Mouse (Mus musculus) heart, embryonic 10.5 days (tissue): ENCODE results near the gene Slc35a3. TPM values are rescaled to one million over a fixed set of nuclear protein-coding genes. Genes with fewer than 3 reads are reported as not detected.

ENCODE experiments used
- DNase-seq: peaks from one replicate; pipeline ENCODE4 v3.0.0-alpha.2; 2017; ENCODE audit warnings: low spot score
- H3K27ac ChIP-seq: fragments of 300-500 bp; sonication (generic); 2 replicates; pipeline ENCODE4 v1.5.1; 2016; ENCODE audit warnings: mild to moderate bottlenecking
- H3K27me3 ChIP-seq: fragments of 300-500 bp; sonication (generic); 2 replicates; pipeline ENCODE4 v1.6.1; 2016; ENCODE audit warnings: mild to moderate bottlenecking; ENCODE audit not compliant: poor library complexity, insufficient read depth, severe bottlenecking
- H3K36me3 ChIP-seq: fragments of 300-500 bp; sonication (generic); 2 replicates; pipeline ENCODE4 v1.6.1; 2016; ENCODE audit warnings: mild to moderate bottlenecking, moderate library complexity
- H3K4me1 ChIP-seq: fragments of 300-500 bp; sonication (generic); 2 replicates; pipeline ENCODE4 v1.6.1; 2016; ENCODE audit warnings: mild to moderate bottlenecking
- H3K4me3 ChIP-seq: fragments of 300-500 bp; sonication (generic); 2 replicates; pipeline ENCODE4 v1.5.1; 2016; ENCODE audit warnings: mild to moderate bottlenecking, moderate library complexity
- H3K9me3 ChIP-seq: fragments of 300-500 bp; sonication (generic); 2 replicates; pipeline ENCODE4 v1.6.1; 2016; ENCODE audit warnings: mild to moderate bottlenecking, moderate library complexity
- WGBS: fragments of 180-500 bp; shearing (Covaris S2); methylation state at CpG from one replicate; pipeline ENCODE4 v1.1.7; 2016; 5-methylcytosine and 5-hydroxymethylcytosine counted together
- polyA plus RNA-seq: library from polyadenylated mRNA; unstranded; fragments of >200 nt; fragmentation: Nextera tagmentation; extraction: Ambion mirVana; gene quantifications from 2 replicates; pipeline ENCODE4 v1.2.1, GENCODE M21; 2016

Slc35a3 gene
- polyA plus RNA-seq, 1 experiment from 2014 or later: 12.0 TPM

GRCm38 (mm10) chr3:116648805-116649204 is 63.8 kb downstream of the Slc35a3 start:
- peaks cover 55% of the 10 kb centered on the region for H3K36me3 ChIP-seq
- no peak overlapping the region for H3K4me3 ChIP-seq
- H3K27me3 ChIP-seq: no peaks in the 10 kb centered on the region
- WGBS: 93% methylated on average over 7 of the region's 7 CpGs
- no peaks in the 10 kb centered on the region for H3K9me3 ChIP-seq
- H3K4me1 ChIP-seq: peaks cover 19% of the 10 kb centered on the region
- H3K27ac ChIP-seq: no peak overlapping the region
- DNase-seq: no peak

GRCm38 (mm10) chr3:116646387-116646786 is 66.2 kb downstream of the Slc35a3 start:
- Histone ChIP-seq H3K36me3 (peaks cover 75% of the 10 kb centered on the region), H3K4me1 (peaks cover 1% of the 10 kb centered on the region; the same call in 1 of the 2 replicates), H3K9me3 (no peaks in the 10 kb centered on the region), H3K27ac (no peak overlapping the region), H3K27me3 (no peaks in the 10 kb centered on the region), H3K4me3 (no peak overlapping the region)
- WGBS: 96% methylated on average over 1 of the region's 1 CpGs
- DNase-seq: no peak

GRCm38 (mm10) chr3:116642373-116642772 is 70.3 kb downstream of the Slc35a3 start:
- Histone ChIP-seq H3K9me3 (no peaks in the 10 kb centered on the region), H3K4me3 (no peak overlapping the region), H3K4me1 (no peaks in the 10 kb centered on the region), H3K36me3 (peaks cover 90% of the 10 kb centered on the region), H3K27me3 (no peaks in the 10 kb centered on the region), H3K27ac (no peak overlapping the region)
- DNase-seq: no peak
- 87% methylated on average over 2 of the region's 2 CpGs for WGBS

GRCm38 (mm10) chr3:116641811-116642371 is 70.7 kb downstream of the Slc35a3 start:
- Histone ChIP-seq H3K27me3 (no peaks in the 10 kb centered on the region), H3K36me3 (peaks cover 92% of the 10 kb centered on the region), H3K9me3 (no peaks in the 10 kb centered on the region), H3K27ac (no peak overlapping the region), H3K4me1 (no peaks in the 10 kb centered on the region), H3K4me3 (no peak overlapping the region)
- WGBS: 90% methylated on average over 6 of the region's 6 CpGs
- DNase-seq: no peak

GRCm38 (mm10) chr3:116640024-116640423 is 72.6 kb downstream of the Slc35a3 start:
- DNase-seq: no peak
- H3K27me3 ChIP-seq: no peaks in the 10 kb centered on the region
- H3K9me3 ChIP-seq: no peaks in the 10 kb centered on the region
- peaks cover 90% of the 10 kb centered on the region for H3K36me3 ChIP-seq
- 74% methylated on average over 1 of the region's 1 CpGs for WGBS
- no peaks in the 10 kb centered on the region for H3K4me1 ChIP-seq
- no peak overlapping the region for H3K27ac ChIP-seq
- no peak overlapping the region for H3K4me3 ChIP-seq

GRCm38 (mm10) chr3:116638572-116638971 is 74.1 kb downstream of the Slc35a3 start:
- Histone ChIP-seq H3K4me1 (no peaks in the 10 kb centered on the region), H3K27me3 (no peaks in the 10 kb centered on the region), H3K4me3 (no peak overlapping the region), H3K9me3 (no peaks in the 10 kb centered on the region), H3K36me3 (peaks cover 92% of the 10 kb centered on the region), H3K27ac (no peak overlapping the region)
- 93% methylated on average over 7 of the region's 7 CpGs for WGBS
- no peak for DNase-seq

GRCm38 (mm10) chr3:116637693-116638476 is 74.7 kb downstream of the Slc35a3 start:
- 83% methylated on average over 9 of the region's 9 CpGs for WGBS
- DNase-seq: no peak
- H3K36me3 ChIP-seq: peaks cover 92% of the 10 kb centered on the region
- H3K4me1 ChIP-seq: no peaks in the 10 kb centered on the region
- H3K27me3 ChIP-seq: no peaks in the 10 kb centered on the region
- no peaks in the 10 kb centered on the region for H3K9me3 ChIP-seq
- no peak overlapping the region for H3K4me3 ChIP-seq
- H3K27ac ChIP-seq: no peak overlapping the region

- Histone ChIP-seq H3K9me3 (no peaks in the 10 kb centered on the region), H3K27ac (no peak overlapping the region), H3K36me3 (peaks cover 87% of the 10 kb centered on the region), H3K4me3 (no peak overlapping the region), H3K27me3 (no peaks in the 10 kb centered on the region), H3K4me1 (no peaks in the 10 kb centered on the region)
- DNase-seq: no peak
- WGBS: 73% methylated on average over 5 of the region's 5 CpGs
These were observed 76.8 kb downstream of the Slc35a3 start for GRCm38 (mm10) chr3:116635799-116636198.

GRCm38 (mm10) chr3:116634853-116635252 is 77.8 kb downstream of the Slc35a3 start:
- H3K36me3 ChIP-seq: peaks cover 82% of the 10 kb centered on the region
- H3K9me3 ChIP-seq: no peaks in the 10 kb centered on the region
- H3K27ac ChIP-seq: no peak overlapping the region
- WGBS: 85% methylated on average over 8 of the region's 8 CpGs
- H3K4me3 ChIP-seq: no peak overlapping the region
- no peak for DNase-seq
- H3K27me3 ChIP-seq: no peaks in the 10 kb centered on the region
- peaks cover 6% of the 10 kb centered on the region; the same call in 1 of the 2 replicates for H3K4me1 ChIP-seq

GRCm38 (mm10) chr3:116634091-116634490 is 78.5 kb downstream of the Slc35a3 start:
- no peaks in the 10 kb centered on the region for H3K27me3 ChIP-seq
- peaks cover 74% of the 10 kb centered on the region for H3K36me3 ChIP-seq
- WGBS: 92% methylated on average over 3 of the region's 3 CpGs
- peaks cover 6% of the 10 kb centered on the region; the same call in 1 of the 2 replicates for H3K4me1 ChIP-seq
- H3K4me3 ChIP-seq: no peak overlapping the region
- no peak overlapping the region for H3K27ac ChIP-seq
- DNase-seq: no peak
- H3K9me3 ChIP-seq: no peaks in the 10 kb centered on the region

- peaks cover 6% of the 10 kb centered on the region; the same call in 1 of the 2 replicates for H3K4me1 ChIP-seq
- DNase-seq: no peak
- H3K27ac ChIP-seq: no peak overlapping the region
- no peak overlapping the region for H3K4me3 ChIP-seq
- no peaks in the 10 kb centered on the region for H3K27me3 ChIP-seq
- peaks cover 66% of the 10 kb centered on the region for H3K36me3 ChIP-seq
- no peaks in the 10 kb centered on the region for H3K9me3 ChIP-seq
- 90% methylated on average over 3 of the region's 3 CpGs for whole genome bisulfite sequencing
These were observed 79.7 kb downstream of the Slc35a3 start for GRCm38 (mm10) chr3:116632971-116633370.

GRCm38 (mm10) chr3:116631459-116631858 is 81.2 kb downstream of the Slc35a3 start:
- 83% methylated on average over 1 of the region's 1 CpGs for WGBS
- no peak overlapping the region for H3K27ac ChIP-seq
- H3K9me3 ChIP-seq: no peaks in the 10 kb centered on the region
- no peak overlapping the region for H3K4me3 ChIP-seq
- no peaks in the 10 kb centered on the region for H3K27me3 ChIP-seq
- H3K4me1 ChIP-seq: peaks cover 6% of the 10 kb centered on the region; the same call in 1 of the 2 replicates
- DNase-seq: no peak
- H3K36me3 ChIP-seq: peaks cover 63% of the 10 kb centered on the region

- DNase-seq: no peak
- H3K36me3 ChIP-seq: peaks cover 53% of the 10 kb centered on the region
These were observed 90.0 kb downstream of the Slc35a3 start for GRCm38 (mm10) chr3:116622641-116623040.

More at GRCm38 (mm10) chr3:116622641-116623040, 90.0 kb downstream of the Slc35a3 start:
- H3K27me3 ChIP-seq: no peaks in the 10 kb centered on the region
- H3K27ac ChIP-seq: no peak overlapping the region
- H3K4me1 ChIP-seq: no peaks in the 10 kb centered on the region
- WGBS: 90% methylated on average over 7 of the region's 7 CpGs
- H3K9me3 ChIP-seq: no peaks in the 10 kb centered on the region
- no peak overlapping the region for H3K4me3 ChIP-seq
